Mouse (Mus musculus): ENCODE results near the gene Gm20388.
A peak's percentile ranks its signal among the peaks of the same experiment; 100 is the strongest.

Gm20388 gene

DNA sequence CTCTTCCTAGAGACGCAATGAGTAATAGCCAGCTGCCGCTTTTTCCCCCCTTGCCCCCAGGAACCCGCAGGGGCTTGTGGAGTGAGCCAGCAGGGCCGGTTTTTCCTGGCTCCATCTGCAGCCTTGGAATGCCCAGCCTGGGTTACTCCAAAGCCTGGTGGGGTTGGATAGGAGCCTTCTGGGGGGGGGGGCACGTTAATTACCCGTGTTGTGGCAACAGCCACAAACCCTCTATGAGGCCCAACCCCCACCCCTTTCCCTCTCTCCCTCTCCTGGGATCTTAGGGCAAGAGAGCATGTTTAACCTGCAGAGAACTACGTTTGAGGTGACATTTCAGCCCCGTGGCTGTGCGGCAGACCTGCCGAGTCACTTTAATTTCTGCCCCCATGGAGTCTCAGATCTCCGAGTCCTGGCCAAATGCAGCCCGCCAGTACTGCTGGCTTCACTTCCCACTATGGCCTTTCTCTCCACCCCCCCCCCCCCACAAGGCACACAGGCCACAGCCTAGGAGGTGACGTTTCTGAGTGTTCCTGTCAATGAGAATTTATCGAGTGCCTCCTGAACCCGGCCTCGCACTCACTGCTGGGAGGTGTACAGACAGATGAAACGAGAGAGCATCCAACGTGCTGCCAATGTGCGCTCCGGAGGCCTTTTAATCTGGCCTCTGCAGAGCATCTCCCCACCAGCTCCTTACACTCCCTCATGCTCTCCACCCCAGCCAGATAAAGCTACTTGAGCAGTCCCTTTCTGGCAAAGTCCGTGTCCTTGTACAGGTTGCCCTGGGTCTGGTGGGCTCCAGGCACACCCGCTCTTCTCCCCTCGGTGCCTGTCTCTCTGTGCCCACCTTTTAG is 629.4 kb downstream of the Gm20388 start:
- DNase-seq (ENCODE audit: low read depth, low spot score) = peak; percentile 60

GRCm38 (mm10) chr8:120542995-120543394 is 632.4 kb downstream of the Gm20388 start:
- DNase-seq (ENCODE audit: low read depth, low spot score) = no peak

GRCm38 (mm10) chr8:120543416-120544055 is 632.9 kb downstream of the Gm20388 start:
- DNase-seq (ENCODE audit: low read depth, low spot score) = peak; percentile 50

- no peak for DNase-seq (ENCODE audit: low read depth, low spot score)
These were observed 633.5 kb downstream of the Gm20388 start for GRCm38 (mm10) chr8:120544155-120544554.

DNA sequence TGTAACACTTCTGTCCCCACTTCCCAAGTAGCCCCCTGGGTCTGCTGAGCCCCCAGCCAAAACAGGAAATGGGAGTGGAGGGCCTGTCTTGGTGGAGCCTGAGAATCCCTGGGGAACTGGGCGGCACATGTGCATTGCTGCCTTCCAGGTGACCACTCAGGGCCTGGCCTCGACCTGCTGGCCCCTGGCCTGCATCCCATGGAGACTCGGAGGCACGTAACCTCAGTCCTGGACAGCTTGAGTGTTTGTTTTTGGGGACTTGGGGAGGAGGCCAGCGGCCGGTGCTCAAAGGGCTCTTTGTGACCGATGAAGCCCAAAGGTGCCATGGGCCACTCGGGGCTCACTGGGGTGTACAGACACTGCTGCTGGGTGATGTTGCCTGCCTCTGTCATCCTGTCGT is 636.9 kb downstream of the Gm20388 start:
- DNase-seq (ENCODE audit: low read depth, low spot score) = no peak

DNA sequence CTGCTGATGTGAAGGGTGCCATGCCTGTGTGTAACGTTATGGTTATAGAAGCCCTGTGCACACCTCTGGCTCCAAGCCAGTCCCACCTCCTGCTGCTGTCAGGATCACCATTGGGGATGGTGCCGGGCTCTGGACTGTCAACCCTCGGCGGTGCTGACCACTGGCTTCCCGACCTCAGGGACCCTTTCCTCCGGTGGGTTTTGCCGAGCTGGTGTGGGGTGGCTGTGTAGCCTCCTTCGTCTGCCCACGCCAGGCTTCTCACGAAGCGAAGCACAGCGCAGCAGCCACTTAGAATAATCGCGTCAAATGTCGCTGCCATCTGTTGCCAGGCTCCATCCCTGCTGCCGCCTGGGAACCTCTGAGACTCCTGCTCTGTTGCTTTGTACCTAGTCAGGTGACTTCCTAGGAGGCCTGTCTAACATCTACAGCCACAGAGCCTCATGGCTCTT is 637.7 kb downstream of the Gm20388 start:
- DNase-seq (ENCODE audit: low read depth, low spot score) = peak; percentile 93

GRCm38 (mm10) chr8:120549321-120549921 is 638.8 kb downstream of the Gm20388 start:
- peak; percentile 76 for DNase-seq (ENCODE audit: low read depth, low spot score)

GRCm38 (mm10) chr8:120549922-120550321 is 639.3 kb downstream of the Gm20388 start:
- peak; percentile 54 for DNase-seq (ENCODE audit: low read depth, low spot score)

DNA sequence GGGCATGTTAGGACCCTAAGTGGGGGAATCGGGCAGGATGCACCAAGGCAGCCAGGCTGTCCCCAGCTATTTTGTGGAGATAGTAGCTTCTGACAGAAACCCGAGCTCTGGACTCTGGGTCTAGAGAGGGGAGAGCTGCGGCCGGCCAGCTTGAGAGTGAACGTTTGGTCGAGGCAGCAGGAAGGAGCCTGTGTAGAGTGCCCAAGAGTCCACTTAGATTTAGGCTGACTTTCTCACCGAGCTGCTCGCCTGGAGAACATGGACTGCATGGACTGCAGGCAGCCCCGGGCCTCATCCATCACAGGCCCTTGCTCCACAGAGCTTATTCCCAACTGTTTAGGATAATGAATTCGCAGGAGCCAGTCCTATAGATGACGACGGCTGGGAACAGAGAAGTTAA is 639.8 kb downstream of the Gm20388 start:
- DNase-seq (ENCODE audit: low read depth, low spot score) = no peak

GRCm38 (mm10) chr8:120550937-120551676 is 640.5 kb downstream of the Gm20388 start:
- peak; percentile 92 for DNase-seq (ENCODE audit: low read depth, low spot score)

DNA sequence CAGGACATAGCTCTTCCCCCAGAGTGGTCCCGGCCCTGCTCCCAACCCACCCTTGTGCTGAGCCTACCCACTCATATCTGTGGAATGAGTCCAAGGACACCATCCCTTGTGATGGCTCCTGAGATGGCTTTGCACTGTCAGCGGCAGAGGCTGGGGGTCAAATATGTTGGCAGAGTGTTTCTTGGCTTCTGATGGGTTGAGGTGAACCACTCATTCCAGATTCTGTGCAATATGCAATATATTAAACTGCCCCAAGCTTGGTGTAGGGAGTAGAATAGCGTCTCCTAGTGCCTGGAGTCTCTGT is 641.0 kb downstream of the Gm20388 start:
- DNase-seq (ENCODE audit: low read depth, low spot score) = no peak

DNA sequence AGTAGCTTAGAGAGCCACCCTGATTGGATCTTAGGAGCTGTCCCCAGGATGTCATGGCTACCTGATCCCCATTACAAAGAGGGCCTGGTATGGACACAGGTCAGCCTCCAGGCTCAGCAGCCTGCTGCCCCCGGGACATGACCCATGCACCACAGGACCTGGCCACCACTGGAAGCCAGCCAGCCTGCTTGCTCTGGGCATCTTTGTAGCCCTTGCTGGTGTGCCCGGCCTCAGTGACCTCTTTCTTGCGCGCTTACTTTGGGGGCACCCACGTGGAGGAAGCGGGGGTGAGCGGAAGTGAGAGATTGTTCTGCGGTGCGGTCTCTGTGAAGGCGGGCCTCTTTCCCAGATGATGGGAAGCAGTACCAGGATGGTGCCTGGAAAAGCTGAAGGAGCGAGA is 641.9 kb downstream of the Gm20388 start:
- no peak for DNase-seq (ENCODE audit: low read depth, low spot score)

- no peak for DNase-seq (ENCODE audit: low read depth, low spot score)
These were observed 642.9 kb downstream of the Gm20388 start for GRCm38 (mm10) chr8:120553441-120554123.

DNA sequence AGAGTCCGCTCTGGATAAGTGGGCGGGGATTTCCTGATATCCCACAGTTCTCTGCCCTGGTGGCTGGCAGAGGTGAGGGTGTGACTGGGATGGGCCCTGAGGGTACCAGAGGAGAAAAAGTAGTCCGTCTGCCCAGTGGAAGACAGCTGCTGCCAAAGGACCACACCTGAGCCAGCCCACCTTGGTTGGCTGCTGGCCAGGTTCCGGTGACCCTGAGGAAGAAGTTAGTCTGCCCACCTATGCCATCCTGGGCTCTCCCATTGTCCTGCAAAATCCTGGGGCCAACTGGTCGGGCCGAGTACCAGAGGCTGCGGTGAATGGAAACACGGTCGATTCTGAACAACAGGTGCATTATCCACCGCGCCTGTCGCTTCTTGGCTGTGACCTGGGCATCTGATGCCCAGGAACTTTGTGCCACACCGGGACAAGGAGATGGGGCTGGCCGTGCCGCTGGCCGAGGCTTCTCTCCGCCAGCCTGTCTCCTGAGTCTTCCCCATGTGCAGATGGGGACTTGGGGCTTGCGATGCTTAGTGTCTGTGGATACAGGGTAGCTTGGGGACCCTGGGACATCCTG is 643.9 kb downstream of the Gm20388 start:
- DNase-seq (ENCODE audit: low read depth, low spot score) = no peak

- DNase-seq (ENCODE audit: low read depth, low spot score) = no peak
These were observed 645.7 kb downstream of the Gm20388 start for GRCm38 (mm10) chr8:120556198-120556892.

DNA sequence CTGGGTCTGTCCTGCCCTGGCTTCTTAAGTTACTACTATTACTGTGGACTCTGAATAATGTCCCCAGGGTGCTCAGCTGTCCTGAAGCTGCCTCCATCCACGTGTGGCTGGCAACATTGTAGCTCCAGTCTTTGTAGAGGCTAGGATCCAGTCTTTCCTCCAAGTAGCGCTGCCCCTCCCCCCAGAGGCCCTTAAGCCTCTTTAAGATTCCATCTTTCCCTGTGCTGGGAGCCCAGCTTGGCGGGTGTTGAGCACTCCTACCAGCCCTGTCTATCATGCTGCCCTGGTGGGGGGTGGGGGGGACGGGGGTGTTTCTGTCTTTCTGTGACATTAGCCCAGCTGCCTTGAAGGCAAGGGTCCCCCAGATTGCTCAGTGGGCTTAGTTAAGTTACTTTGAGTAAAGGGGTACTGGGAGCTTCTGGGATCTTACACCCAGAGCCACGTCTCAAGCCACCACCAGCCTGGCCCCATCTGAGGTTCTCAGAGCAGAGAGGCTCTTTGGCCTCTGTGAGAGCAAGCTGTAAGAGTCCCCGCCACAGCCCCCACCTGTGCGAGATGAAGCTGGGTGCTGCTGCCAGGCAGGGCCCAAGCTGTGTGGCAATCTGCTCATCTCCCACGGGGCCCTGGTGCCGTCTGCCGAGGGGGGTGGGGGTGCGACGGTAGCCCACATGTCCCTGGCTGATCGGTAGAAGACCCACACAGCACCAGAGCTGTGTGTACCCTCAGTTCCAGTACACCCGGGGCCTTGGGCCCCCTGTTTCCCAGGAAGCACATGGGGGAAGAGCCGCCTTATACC is 646.7 kb downstream of the Gm20388 start:
- peak; percentile 89 for DNase-seq (ENCODE audit: low read depth, low spot score)

- DNase-seq (ENCODE audit: low read depth, low spot score) = no peak
These were observed 647.5 kb downstream of the Gm20388 start for GRCm38 (mm10) chr8:120558162-120558561.

DNA sequence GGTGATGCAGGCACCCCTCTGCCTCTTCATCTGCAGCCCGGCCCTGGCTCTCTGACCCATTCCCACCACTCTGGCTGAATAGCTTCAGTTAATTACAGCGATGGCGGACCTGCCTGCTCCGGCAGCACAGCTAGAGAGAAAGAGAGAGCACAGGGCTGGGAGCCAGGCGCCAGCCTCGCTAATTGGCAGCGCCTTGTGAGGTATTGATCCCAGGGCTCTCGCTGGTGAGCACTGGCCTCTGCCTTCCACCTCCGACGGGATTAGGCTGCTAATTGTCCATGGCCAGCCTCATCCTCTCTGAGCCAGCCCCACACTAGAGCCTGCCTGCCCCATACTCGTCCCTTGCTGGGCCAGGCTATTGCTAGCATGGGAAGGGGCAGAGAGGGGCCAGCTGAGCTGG is 649.0 kb downstream of the Gm20388 start:
- DNase-seq (ENCODE audit: low read depth, low spot score) = no peak

GRCm38 (mm10) chr8:120560535-120560934 is 649.9 kb downstream of the Gm20388 start:
- DNase-seq (ENCODE audit: low read depth, low spot score) = no peak
